Mouse (Mus musculus): ENCODE measurements around the gene Gm853.
A peak's percentile ranks its signal among the peaks of the same experiment; 100 is the strongest.

Gm853 gene

GRCm38 (mm10) chr4:130213197-130213596 is 9.0 kb downstream of the Gm853 start:
- DNase-seq: no peak

- DNase-seq: no peak
These were observed 9.8 kb downstream of the Gm853 start for GRCm38 (mm10) chr4:130212421-130212820.

- DNase-seq: no peak
These were observed 10.3 kb downstream of the Gm853 start for GRCm38 (mm10) chr4:130211870-130212269.

GRCm38 (mm10) chr4:130198694-130199670 is 23.2 kb downstream of the Gm853 start:
- DNase-seq: peak; percentile 96 to 99

- no peak for DNase-seq
These were observed 25.7 kb downstream of the Gm853 start for GRCm38 (mm10) chr4:130196542-130196941.

- no peak for DNase-seq
These were observed 26.3 kb downstream of the Gm853 start for GRCm38 (mm10) chr4:130195924-130196323.

- no peak for DNase-seq
These were observed 29.9 kb downstream of the Gm853 start for GRCm38 (mm10) chr4:130192266-130192665.

GRCm38 (mm10) chr4:130189606-130190005 is 32.6 kb downstream of the Gm853 start:
- no peak for DNase-seq

GRCm38 (mm10) chr4:130188806-130189297 is 33.3 kb downstream of the Gm853 start:
- peak; percentile 84 to 88 for DNase-seq

- no peak for DNase-seq
These were observed 35.3 kb downstream of the Gm853 start for GRCm38 (mm10) chr4:130186891-130187290.

- no peak for DNase-seq
These were observed 35.8 kb downstream of the Gm853 start for GRCm38 (mm10) chr4:130186450-130186849.

GRCm38 (mm10) chr4:130183879-130184278 is 38.3 kb downstream of the Gm853 start:
- no peak for DNase-seq

GRCm38 (mm10) chr4:130183023-130183422 is 39.2 kb downstream of the Gm853 start:
- DNase-seq: no peak

- DNase-seq: no peak
These were observed 40.3 kb downstream of the Gm853 start for GRCm38 (mm10) chr4:130181886-130182285.

GRCm38 (mm10) chr4:130180909-130181602 is 41.1 kb downstream of the Gm853 start:
- no peak for DNase-seq

- no peak for DNase-seq
These were observed 42.3 kb downstream of the Gm853 start for GRCm38 (mm10) chr4:130179876-130180275.

- DNase-seq: no peak
These were observed 44.7 kb downstream of the Gm853 start for GRCm38 (mm10) chr4:130177536-130177935.

- DNase-seq: no peak
These were observed 45.1 kb downstream of the Gm853 start for GRCm38 (mm10) chr4:130177087-130177486.

GRCm38 (mm10) chr4:130176156-130176720 is 46.0 kb downstream of the Gm853 start:
- no peak for DNase-seq

GRCm38 (mm10) chr4:130175072-130175711 is 47.0 kb downstream of the Gm853 start, which contains the start of gene Tinagl1:
Tinagl1 (minus strand) TSS chr4:130175122.
- no peak for DNase-seq

GRCm38 (mm10) chr4:130174335-130175031 is 47.7 kb downstream of the Gm853 start:
- peak in 1 of 2 experiments; percentile 21 for DNase-seq

GRCm38 (mm10) chr4:130173911-130174311 is 48.3 kb downstream of the Gm853 start:
- DNase-seq: peak; percentile 31 to 56
